Mouse (Mus musculus): ENCODE measurements at regions not wholly inside any gene's neighbourhood (a gene's known extent, or its start where the extent isn't known, plus 50 kb on each side); places are given as distances from the start of the nearest gene placed in this dataset.

DNA sequence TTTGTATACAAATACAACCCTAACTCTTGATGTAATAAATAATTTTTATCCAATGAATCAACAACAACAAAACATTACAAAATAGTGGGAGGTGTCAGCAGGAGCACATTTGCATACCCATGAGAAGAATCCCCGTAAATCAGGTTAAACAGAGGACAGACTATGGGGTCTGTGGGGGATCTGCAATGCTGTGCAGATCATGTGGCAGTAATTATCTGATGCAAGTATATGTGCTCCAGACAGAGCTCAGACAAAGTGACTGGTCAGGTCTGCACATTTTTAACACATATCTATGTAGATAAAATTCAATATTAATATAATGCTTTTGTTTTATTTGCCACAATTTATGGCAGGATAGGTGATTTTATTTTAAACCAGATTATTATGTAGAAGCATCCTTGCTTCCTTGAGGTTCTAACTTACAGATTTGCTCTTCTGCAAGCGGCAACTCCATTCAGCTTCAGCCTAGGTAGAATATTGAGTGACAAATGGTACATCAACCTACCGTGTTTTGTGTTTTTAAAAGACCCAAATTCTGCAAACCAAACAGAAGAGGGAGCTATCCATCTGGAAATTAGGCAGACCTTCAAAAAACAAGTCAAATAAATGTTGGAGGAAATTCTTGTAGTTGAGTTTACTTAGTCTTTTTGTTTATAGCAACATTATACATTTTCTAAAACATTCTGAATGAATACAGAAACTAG lies 119.0 kb upstream of the Efemp1 start:
- no peak for TF ChIP-seq ZNF384 (IDR thresholded peaks at IDR 0.05; ENCODE audit: low read depth, low read length)
- no peak for TF ChIP-seq MAFK (IDR thresholded peaks at IDR 0.05; ENCODE audit: insufficient read depth, low read depth, low read length)
- TF ChIP-seq ZC3H11A (IDR thresholded peaks at IDR 0.05; ENCODE audit: borderline replicate concordance, low read depth, low read length), result no peak
- no peak for TF ChIP-seq CHD2 (IDR thresholded peaks at IDR 0.05; ENCODE audit: low read depth, low read length)
- no peak for TF ChIP-seq HCFC1 (IDR thresholded peaks at IDR 0.05; ENCODE audit: borderline replicate concordance, insufficient read depth, low read length)
- Histone ChIP-seq H3K27ac (ENCODE audit: insufficient read depth, low read depth, low read length, poor library complexity, severe bottlenecking) (no peak overlapping the region), H3K4me1 (ENCODE audit: control insufficient read depth in 2 of 2, insufficient read depth in 2 of 2, low read length in 2 of 2, poor library complexity in 1 of 2) (no peaks in the 10 kb centered on the region; a peak in 1 of 4 replicates), H3K9me3 (ENCODE audit: control insufficient read depth, insufficient read depth, low read depth, low read length) (no peaks in the 10 kb centered on the region), H3K4me3 (ENCODE audit: insufficient read depth in 1 of 2, low read depth in 1 of 2, low read length in 2 of 2, poor library complexity in 1 of 2, severe bottlenecking in 1 of 2) (no peak overlapping the region), H3K9ac (ENCODE audit: insufficient read depth, low read depth, low read length, poor library complexity, severe bottlenecking) (no peak overlapping the region), H3K36me3 (ENCODE audit: control insufficient read depth, insufficient read depth, low read length, poor library complexity, severe bottlenecking) (no peaks in the 10 kb centered on the region)
- DNase-seq (ENCODE audit: low read depth, low spot score), result no peak
- in situ Hi-C loops (cut with MboI; ENCODE audit: low sequenced_read_pairs in 2 of 2, unreplicated experiment in 2 of 2), result no loop called here

DNA sequence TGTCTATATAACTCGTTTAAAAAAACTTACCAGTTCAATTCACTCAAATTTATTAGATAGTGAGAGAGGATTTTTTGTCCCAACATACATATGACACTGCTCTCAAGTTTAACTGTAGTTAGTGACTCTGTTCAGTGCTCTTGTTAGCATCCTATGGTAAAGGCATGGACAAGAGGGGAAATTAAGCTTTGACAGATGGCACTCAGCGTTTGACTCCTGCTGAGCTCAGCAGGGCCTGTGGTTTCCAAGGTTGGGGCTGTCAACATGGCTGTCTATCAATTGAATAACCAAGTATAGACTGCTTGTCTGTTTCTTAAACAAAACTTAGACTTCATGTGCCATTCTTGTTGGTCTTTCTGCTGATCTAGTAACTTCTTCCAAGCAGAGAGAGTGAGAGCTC lies 122.9 kb upstream of the Efemp1 start:
- no peak overlapping the region for H3K27ac ChIP-seq (ENCODE audit: insufficient read depth, low read depth, low read length, poor library complexity, severe bottlenecking)
- TF ChIP-seq MAFK (IDR thresholded peaks at IDR 0.05; ENCODE audit: insufficient read depth, low read depth, low read length), result no peak
- no peak for TF ChIP-seq ZNF384 (IDR thresholded peaks at IDR 0.05; ENCODE audit: low read depth, low read length)
- TF ChIP-seq HCFC1 (IDR thresholded peaks at IDR 0.05; ENCODE audit: borderline replicate concordance, insufficient read depth, low read length), result no peak
- no peak for TF ChIP-seq CHD2 (IDR thresholded peaks at IDR 0.05; ENCODE audit: low read depth, low read length)
- TF ChIP-seq ZC3H11A (IDR thresholded peaks at IDR 0.05; ENCODE audit: borderline replicate concordance, low read depth, low read length), result no peak
- in situ Hi-C loops (cut with MboI; ENCODE audit: low sequenced_read_pairs in 2 of 2, unreplicated experiment in 2 of 2), result no loop called here
- no peaks in the 10 kb centered on the region for H3K9me3 ChIP-seq (ENCODE audit: control insufficient read depth, insufficient read depth, low read depth, low read length)
- H3K4me3 ChIP-seq (ENCODE audit: insufficient read depth in 1 of 2, low read depth in 1 of 2, low read length in 2 of 2, poor library complexity in 1 of 2, severe bottlenecking in 1 of 2), result no peak overlapping the region
- H3K4me1 ChIP-seq (ENCODE audit: control insufficient read depth in 2 of 2, insufficient read depth in 2 of 2, low read length in 2 of 2, poor library complexity in 1 of 2), result no peaks in the 10 kb centered on the region
- DNase-seq (ENCODE audit: low read depth, low spot score), result no peak
- H3K36me3 ChIP-seq (ENCODE audit: control insufficient read depth, insufficient read depth, low read length, poor library complexity, severe bottlenecking), result no peaks in the 10 kb centered on the region
- no peak overlapping the region for H3K9ac ChIP-seq (ENCODE audit: insufficient read depth, low read depth, low read length, poor library complexity, severe bottlenecking)

DNA sequence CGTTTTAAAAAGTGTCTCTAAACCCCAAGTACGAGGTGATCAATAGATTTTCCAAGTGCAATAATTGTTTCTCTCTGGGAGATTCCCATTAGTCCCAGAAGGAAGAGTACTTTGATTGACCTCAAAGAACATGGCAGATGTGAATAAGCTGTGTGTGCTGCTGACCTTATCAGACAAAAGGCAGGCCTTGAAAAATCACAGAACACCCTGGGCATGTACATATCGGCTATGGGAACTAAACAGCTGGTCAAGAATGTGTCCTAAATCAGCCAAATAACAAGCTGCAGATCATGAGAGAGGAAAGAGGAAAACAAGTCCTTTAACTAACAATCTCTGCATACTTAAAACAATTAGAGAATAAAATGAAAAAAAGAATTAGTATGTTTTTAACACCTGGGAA lies 125.4 kb upstream of the Ccdc85a start:
- H3K36me3 ChIP-seq (ENCODE audit: control insufficient read depth, insufficient read depth, low read length, poor library complexity, severe bottlenecking), result no peaks in the 10 kb centered on the region
- in situ Hi-C loops (cut with MboI; ENCODE audit: low sequenced_read_pairs in 2 of 2, unreplicated experiment in 2 of 2), result no loop called here
- H3K4me1 ChIP-seq (ENCODE audit: control insufficient read depth in 2 of 2, insufficient read depth in 2 of 2, low read length in 2 of 2, poor library complexity in 1 of 2), result no peaks in the 10 kb centered on the region
- TF ChIP-seq ZNF384 (IDR thresholded peaks at IDR 0.05; ENCODE audit: low read depth, low read length) (no peak), ZC3H11A (IDR thresholded peaks at IDR 0.05; ENCODE audit: borderline replicate concordance, low read depth, low read length) (no peak)
- H3K27ac ChIP-seq (ENCODE audit: insufficient read depth, low read depth, low read length, poor library complexity, severe bottlenecking), result no peak overlapping the region
- no peak overlapping the region for H3K4me3 ChIP-seq (ENCODE audit: insufficient read depth in 1 of 2, low read depth in 1 of 2, low read length in 2 of 2, poor library complexity in 1 of 2, severe bottlenecking in 1 of 2)
- no peak overlapping the region for H3K9ac ChIP-seq (ENCODE audit: insufficient read depth, low read depth, low read length, poor library complexity, severe bottlenecking)
- DNase-seq (ENCODE audit: low read depth, low spot score), result no peak
- no peaks in the 10 kb centered on the region for H3K9me3 ChIP-seq (ENCODE audit: control insufficient read depth, insufficient read depth, low read depth, low read length)

DNA sequence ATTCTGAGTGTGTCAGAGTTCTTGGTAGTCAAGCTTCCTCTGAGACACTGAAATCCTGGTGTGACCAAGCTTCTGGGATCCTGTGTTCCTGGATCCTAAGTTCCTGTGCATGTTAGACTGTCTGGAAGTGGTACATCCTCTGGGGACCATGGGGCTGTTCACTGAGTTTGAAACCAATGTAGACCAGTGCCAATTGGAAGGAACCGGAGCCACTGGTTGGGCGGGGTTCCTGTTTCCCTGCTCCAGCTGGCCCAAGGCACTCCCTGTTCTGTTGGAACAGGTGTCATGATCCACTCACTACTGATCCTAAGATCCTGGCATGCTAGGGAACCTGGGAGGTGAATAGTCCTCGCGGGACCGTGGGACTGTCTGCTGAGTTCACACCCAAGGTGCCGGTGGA lies 124.3 kb upstream of the Ccdc85a start:
- Histone ChIP-seq H3K4me1 (ENCODE audit: control insufficient read depth in 2 of 2, insufficient read depth in 2 of 2, low read length in 2 of 2, poor library complexity in 1 of 2) (no peaks in the 10 kb centered on the region), H3K36me3 (ENCODE audit: control insufficient read depth, insufficient read depth, low read length, poor library complexity, severe bottlenecking) (no peaks in the 10 kb centered on the region), H3K9me3 (ENCODE audit: control insufficient read depth, insufficient read depth, low read depth, low read length) (no peaks in the 10 kb centered on the region), H3K27ac (ENCODE audit: insufficient read depth, low read depth, low read length, poor library complexity, severe bottlenecking) (no peak overlapping the region), H3K4me3 (ENCODE audit: insufficient read depth in 1 of 2, low read depth in 1 of 2, low read length in 2 of 2, poor library complexity in 1 of 2, severe bottlenecking in 1 of 2) (no peak overlapping the region), H3K9ac (ENCODE audit: insufficient read depth, low read depth, low read length, poor library complexity, severe bottlenecking) (no peak overlapping the region)
- in situ Hi-C loops (cut with MboI; ENCODE audit: low sequenced_read_pairs in 2 of 2, unreplicated experiment in 2 of 2), result no loop called here
- no peak for DNase-seq (ENCODE audit: low read depth, low spot score)
- no peak for TF ChIP-seq MAFK (IDR thresholded peaks at IDR 0.05; ENCODE audit: insufficient read depth, low read depth, low read length)
- no peak for TF ChIP-seq HCFC1 (IDR thresholded peaks at IDR 0.05; ENCODE audit: borderline replicate concordance, insufficient read depth, low read length)
- no peak for TF ChIP-seq CHD2 (IDR thresholded peaks at IDR 0.05; ENCODE audit: low read depth, low read length)
- TF ChIP-seq ZC3H11A (IDR thresholded peaks at IDR 0.05; ENCODE audit: borderline replicate concordance, low read depth, low read length), result no peak
- no peak for TF ChIP-seq ZNF384 (IDR thresholded peaks at IDR 0.05; ENCODE audit: low read depth, low read length)

DNA sequence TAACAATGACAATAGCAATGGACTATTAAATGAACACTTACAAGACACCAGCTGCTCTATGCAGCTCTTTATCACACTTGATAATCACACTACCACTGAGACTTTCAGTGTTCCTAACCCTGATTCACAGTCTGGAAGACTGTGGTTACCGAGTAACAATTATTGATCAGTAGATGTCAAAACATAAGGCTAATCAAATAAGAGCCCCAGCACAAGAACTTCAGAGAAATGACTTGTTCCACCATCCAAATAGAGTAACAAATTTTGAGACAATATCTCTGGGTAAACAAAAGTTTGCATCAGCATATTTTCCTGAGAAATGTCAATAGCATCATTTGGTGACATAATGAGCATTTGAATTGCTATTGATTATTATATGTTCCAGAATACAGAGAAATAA lies 118.3 kb upstream of the Ccdc85a start:
- Histone ChIP-seq H3K36me3 (ENCODE audit: control insufficient read depth, insufficient read depth, low read length, poor library complexity, severe bottlenecking) (no peaks in the 10 kb centered on the region), H3K27ac (ENCODE audit: insufficient read depth, low read depth, low read length, poor library complexity, severe bottlenecking) (no peak overlapping the region), H3K9me3 (ENCODE audit: control insufficient read depth, insufficient read depth, low read depth, low read length) (no peaks in the 10 kb centered on the region), H3K9ac (ENCODE audit: insufficient read depth, low read depth, low read length, poor library complexity, severe bottlenecking) (no peak overlapping the region), H3K4me1 (ENCODE audit: control insufficient read depth in 2 of 2, insufficient read depth in 2 of 2, low read length in 2 of 2, poor library complexity in 1 of 2) (peaks cover 0 to 3% of the 10 kb centered on the region in 2 experiments; a peak in 2 of 4 replicates), H3K4me3 (ENCODE audit: insufficient read depth in 1 of 2, low read depth in 1 of 2, low read length in 2 of 2, poor library complexity in 1 of 2, severe bottlenecking in 1 of 2) (no peak overlapping the region)
- DNase-seq (ENCODE audit: low read depth, low spot score), result no peak
- TF ChIP-seq MAFK (IDR thresholded peaks at IDR 0.05; ENCODE audit: insufficient read depth, low read depth, low read length) (no peak), ZNF384 (IDR thresholded peaks at IDR 0.05; ENCODE audit: low read depth, low read length) (no peak), ZC3H11A (IDR thresholded peaks at IDR 0.05; ENCODE audit: borderline replicate concordance, low read depth, low read length) (no peak), CHD2 (IDR thresholded peaks at IDR 0.05; ENCODE audit: low read depth, low read length) (no peak), HCFC1 (IDR thresholded peaks at IDR 0.05; ENCODE audit: borderline replicate concordance, insufficient read depth, low read length) (no peak)
- in situ Hi-C loops (cut with MboI; ENCODE audit: low sequenced_read_pairs in 2 of 2, unreplicated experiment in 2 of 2), result no loop called here

All from ES-E14 (cell line).